Mouse (Mus musculus) lung, embryonic 16.5 days (tissue): ENCODE results near the gene Pecam1. TPM values are rescaled to one million over a fixed set of nuclear protein-coding genes. Genes with fewer than 3 reads are reported as not detected.
"Not testable (repeated sequence)": the region's sequence is repeated elsewhere in the genome, so short reads cannot be mapped to it uniquely, and the experiment has no call there.

ENCODE experiments used
- ATAC-seq: fragments of 200-750 bp; cut with Nextera tagmentation; 2 replicates; pipeline ENCODE4 v1.8.0; 2017; ENCODE audit warnings: low read depth, mild to moderate bottlenecking, moderate library complexity
- H3K27ac ChIP-seq: fragments of 300-500 bp; sonication (generic); 2 replicates; pipeline ENCODE4 v1.5.1; 2014; ENCODE audit warnings: mild to moderate bottlenecking, control low read depth, low read length
- H3K27me3 ChIP-seq: fragments of 300-500 bp; sonication (generic); 2 replicates; pipeline ENCODE4 v1.6.1; 2014; ENCODE audit warnings: low read depth, low read length, mixed read lengths; ENCODE audit not compliant: control insufficient read depth, insufficient read depth
- H3K36me3 ChIP-seq: fragments of 300-500 bp; sonication (generic); 2 replicates; pipeline ENCODE4 v1.6.1; 2014; ENCODE audit warnings: low read length; ENCODE audit not compliant: control insufficient read depth, insufficient read depth
- H3K4me1 ChIP-seq: fragments of 300-500 bp; sonication (generic); replicated peaks from 2 replicates; pipeline ENCODE4 v1.6.1; 2014; ENCODE audit warnings: low read length, mixed read lengths; ENCODE audit not compliant: control insufficient read depth, insufficient read depth
- H3K4me2 ChIP-seq: fragments of 300-500 bp; sonication (generic); 2 replicates; pipeline ENCODE4 v1.6.1; 2014; ENCODE audit warnings: low read depth, low read length, control low read depth
- H3K4me3 ChIP-seq: fragments of 300-500 bp; sonication (generic); 2 replicates; pipeline ENCODE4 v1.5.1; 2014; ENCODE audit warnings: mild to moderate bottlenecking, low read length, control low read depth
- H3K9ac ChIP-seq: fragments of 300-500 bp; sonication (generic); 2 replicates; pipeline ENCODE4 v1.6.1; 2014; ENCODE audit warnings: low read length, control low read depth
- H3K9me3 ChIP-seq: fragments of 300-500 bp; sonication (generic); 2 replicates; pipeline ENCODE4 v1.6.1; 2016; ENCODE audit warnings: low read length; ENCODE audit not compliant: control insufficient read depth
- WGBS: fragments of 180-500 bp; shearing (Covaris S2); extraction: QIAGEN DNeasy Blood & Tissue Kit; methylation state at CpG from one replicate; pipeline ENCODE4 v1.1.7; 2014; 5-methylcytosine and 5-hydroxymethylcytosine counted together
- polyA plus RNA-seq: library from polyadenylated mRNA; unstranded; fragments of >200 nt; fragmentation: Nextera tagmentation; extraction: Ambion mirVana; gene quantifications from 2 replicates; pipeline ENCODE4 v1.2.1, GENCODE M21; 2015

Pecam1 gene
- polyA plus RNA-seq, 1 experiment from 2014 or later, result 151 TPM

DNA sequence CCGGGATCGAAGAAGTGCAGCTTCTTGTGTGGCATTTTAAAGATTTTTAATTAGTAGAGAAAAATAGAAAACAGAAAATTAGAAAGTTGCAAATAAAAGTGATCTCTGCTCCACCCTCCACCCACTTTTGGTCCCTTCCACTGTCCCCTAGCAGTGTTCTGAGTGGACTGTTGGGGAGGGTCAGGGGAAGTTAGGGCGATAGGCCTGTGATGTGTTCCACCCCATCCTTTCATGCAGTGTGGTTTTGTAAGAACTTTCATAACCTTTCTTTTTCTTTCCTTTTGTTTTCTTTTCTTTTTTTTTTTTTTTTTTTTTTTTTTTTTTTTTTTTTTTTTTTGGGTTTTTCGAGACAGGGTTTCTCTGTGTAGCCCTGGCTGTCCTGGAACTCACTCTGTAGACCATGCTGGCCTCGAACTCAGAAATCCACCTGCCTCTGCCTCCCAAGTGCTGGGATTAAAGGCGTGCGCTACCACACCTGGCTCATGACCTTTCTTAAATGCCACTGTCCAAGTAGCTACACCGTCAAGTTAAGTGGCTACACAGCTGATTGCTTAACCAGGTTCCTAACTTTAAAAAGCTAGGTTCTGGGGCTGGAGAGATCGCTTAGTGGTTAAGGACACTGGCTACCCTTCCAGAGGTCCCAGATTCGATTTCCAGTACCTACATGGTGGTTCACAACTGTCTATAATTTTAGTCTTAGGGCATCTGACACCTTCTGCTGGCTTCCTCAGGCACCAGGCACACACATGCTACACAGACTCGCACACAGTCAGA is 87.6 kb downstream of the Pecam1 start:
- no peaks in the 10 kb centered on the region for H3K36me3 ChIP-seq
- H3K9ac ChIP-seq, result no peak overlapping the region
- no peak overlapping the region for H3K4me2 ChIP-seq
- H3K27me3 ChIP-seq, result no peaks in the 10 kb centered on the region
- H3K4me1 ChIP-seq, result peaks cover 42% of the 10 kb centered on the region
- no peak for ATAC-seq
- no peaks in the 10 kb centered on the region for H3K9me3 ChIP-seq
- WGBS, result 76% methylated on average over 10 of the region's 11 CpGs
- H3K27ac ChIP-seq, result peak overlapping the region; percentile 91
- no peak overlapping the region for H3K4me3 ChIP-seq

DNA sequence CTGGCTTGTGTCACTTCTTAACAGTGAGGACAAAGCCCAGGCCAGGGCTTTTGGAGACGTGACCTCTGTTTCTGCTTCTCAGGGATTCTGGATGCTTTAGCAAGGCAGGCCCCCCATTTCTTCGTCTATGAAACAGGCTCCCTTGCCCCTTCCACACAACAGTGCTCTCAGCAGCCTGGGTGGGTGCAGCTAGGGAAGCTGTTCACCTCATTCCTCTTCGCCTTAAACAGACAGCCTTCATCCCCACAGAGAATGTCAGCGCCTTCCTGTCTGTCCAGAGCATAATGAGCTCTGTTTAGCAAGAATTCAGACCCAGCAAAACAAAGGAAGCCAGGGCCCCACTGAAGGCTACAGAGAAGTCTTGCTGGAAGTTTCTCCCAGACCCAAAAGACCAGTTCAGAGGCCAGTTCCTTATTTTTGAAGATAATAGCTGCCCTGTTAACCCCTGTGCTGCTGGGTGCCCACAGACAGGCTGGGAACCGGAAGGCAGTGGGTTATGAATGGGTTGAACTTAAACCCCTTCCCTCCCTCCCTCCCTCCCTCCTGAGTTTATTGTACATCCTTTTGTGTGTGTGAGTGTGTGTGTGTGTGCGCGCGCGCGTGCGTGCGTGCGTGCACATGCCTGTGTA is 89.9 kb downstream of the Pecam1 start:
- H3K9me3 ChIP-seq, result no peaks in the 10 kb centered on the region
- peak overlapping the region; percentile 91 for H3K27ac ChIP-seq
- H3K4me3 ChIP-seq, result no peak overlapping the region
- no peaks in the 10 kb centered on the region for H3K36me3 ChIP-seq
- H3K4me1 ChIP-seq, result peaks cover 44% of the 10 kb centered on the region
- 70% methylated on average over 13 of the region's 13 CpGs for WGBS
- peak; percentile 44 for ATAC-seq
- H3K4me2 ChIP-seq, result no peak overlapping the region
- H3K9ac ChIP-seq, result peak overlapping the region; percentile 32; the same call in 1 of the 2 replicates
- no peaks in the 10 kb centered on the region for H3K27me3 ChIP-seq

DNA sequence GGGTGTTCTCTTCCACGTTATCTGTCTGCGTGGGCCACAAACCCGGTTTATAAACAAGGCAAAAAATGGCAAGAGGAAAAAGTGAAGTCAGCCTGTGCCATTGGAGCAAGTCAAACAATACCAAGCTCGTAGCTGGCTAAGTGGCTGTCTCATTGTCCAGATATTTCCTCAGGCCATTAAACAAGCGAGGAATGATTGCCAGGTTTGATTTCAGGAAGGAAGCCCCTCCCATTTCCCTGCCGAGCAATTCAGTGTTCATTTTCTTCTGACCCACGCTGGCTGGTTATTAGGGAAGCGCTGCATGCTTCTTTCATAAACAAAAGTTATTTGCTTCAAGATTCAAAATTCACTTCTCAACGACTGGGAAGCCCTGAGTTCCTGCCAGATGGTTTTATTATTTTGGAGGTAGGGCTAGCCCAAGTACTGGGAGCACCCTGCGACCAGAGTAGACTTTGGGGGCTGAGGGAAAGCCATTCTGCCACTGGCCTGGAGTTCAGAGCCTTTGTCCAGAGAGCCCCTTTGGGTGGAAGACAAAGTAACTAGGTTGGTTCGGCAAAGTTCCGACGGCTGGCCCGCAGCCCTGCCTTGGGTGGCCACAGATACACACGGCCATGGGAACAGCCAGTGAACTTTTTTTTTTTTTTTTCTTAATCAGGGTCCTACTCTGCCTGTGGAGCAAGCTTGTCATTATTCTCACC is 90.7 kb downstream of the Pecam1 start:
- 28% methylated on average over 15 of the region's 15 CpGs for WGBS
- no peaks in the 10 kb centered on the region for H3K27me3 ChIP-seq
- H3K4me1 ChIP-seq, result peaks cover 40% of the 10 kb centered on the region
- H3K27ac ChIP-seq, result peak overlapping the region; percentile 91
- peak overlapping the region; percentile 51 for H3K9ac ChIP-seq
- H3K36me3 ChIP-seq, result no peaks in the 10 kb centered on the region
- peak; percentile 55 for ATAC-seq
- no peaks in the 10 kb centered on the region for H3K9me3 ChIP-seq
- H3K4me3 ChIP-seq, result no peak overlapping the region
- peak overlapping the region; percentile 23; the same call in 1 of the 2 replicates for H3K4me2 ChIP-seq

DNA sequence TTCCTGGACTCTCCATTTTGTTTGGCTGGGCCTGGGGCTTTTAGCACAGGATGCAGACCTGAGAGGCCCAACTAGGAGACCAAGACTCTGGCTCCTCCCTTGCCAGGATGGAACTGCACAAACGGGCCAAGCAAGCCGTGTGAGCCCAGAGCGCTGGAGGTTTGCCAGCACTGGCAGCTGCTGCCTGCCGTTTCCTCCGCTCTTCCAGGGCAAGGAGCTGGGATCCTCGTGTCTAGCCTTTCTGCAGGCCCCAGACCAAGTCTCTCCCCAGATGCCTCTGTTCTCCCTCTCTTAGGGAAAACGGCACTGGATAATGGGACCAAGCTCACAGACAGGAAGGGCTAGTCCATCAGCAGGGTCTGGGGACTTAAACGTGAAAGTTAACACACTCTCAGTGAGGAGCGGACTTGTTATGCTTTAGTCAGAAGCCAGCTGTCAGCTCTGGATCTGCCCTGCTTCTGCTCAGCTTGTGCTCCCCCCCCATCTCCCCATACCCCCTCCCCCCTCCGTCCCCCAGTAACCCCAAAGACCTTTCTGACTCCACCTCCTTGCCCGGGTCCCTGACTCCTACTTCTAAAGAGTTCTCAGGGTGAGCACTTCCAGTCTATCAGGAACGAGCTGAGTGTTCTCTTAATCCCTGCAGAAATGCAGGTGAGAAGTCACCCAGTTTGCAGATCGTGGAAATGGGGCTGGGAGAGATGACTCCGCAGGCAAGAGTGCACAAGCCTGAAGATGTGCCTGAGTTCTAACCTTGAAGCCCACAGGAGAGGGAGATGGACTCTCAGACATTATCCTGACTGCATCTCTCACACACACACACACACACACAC is 92.2 kb downstream of the Pecam1 start:
- peak; percentile 88 for ATAC-seq
- H3K36me3 ChIP-seq, result no peaks in the 10 kb centered on the region
- peak overlapping the region; percentile 91 for H3K27ac ChIP-seq
- 7% methylated on average over 14 of the region's 14 CpGs for whole genome bisulfite sequencing
- no peaks in the 10 kb centered on the region for H3K9me3 ChIP-seq
- H3K9ac ChIP-seq, result peak overlapping the region; percentile 60
- peak overlapping the region; percentile 31 for H3K4me2 ChIP-seq
- no peaks in the 10 kb centered on the region for H3K27me3 ChIP-seq
- peaks cover 37% of the 10 kb centered on the region for H3K4me1 ChIP-seq
- no peak overlapping the region for H3K4me3 ChIP-seq

DNA sequence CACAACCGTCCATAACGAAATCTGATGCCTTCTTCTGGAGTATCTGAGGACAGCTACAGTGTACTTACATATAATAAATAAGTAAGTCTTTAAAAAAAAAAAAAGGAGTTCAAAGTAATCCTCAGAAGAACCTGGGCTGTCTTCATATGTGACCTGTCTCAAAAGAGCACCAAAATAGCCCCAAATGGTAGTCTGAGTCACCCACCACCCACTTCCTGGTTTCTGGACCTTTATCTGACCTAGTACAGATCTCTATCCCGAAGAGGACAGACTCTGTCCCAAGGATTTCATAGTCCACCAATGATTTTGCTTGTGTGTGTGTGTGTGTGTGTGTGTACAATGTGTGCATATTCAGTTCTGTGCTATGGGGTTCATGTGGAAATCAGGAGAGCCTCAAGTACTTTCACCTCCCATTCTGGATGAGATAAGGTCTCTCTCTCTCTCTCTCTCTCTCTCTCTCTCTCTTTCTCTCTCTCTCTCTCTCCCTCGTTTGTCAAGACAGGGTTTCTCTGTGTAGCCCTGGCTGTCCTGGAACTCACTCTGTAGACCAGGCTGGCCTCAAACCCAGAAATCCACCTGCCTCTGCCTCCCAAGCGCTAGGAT is 93.4 kb downstream of the Pecam1 start:
- not testable (repeated sequence) for H3K4me3 ChIP-seq, H3K27me3 ChIP-seq, ATAC-seq, H3K4me2 ChIP-seq, H3K9me3 ChIP-seq, H3K36me3 ChIP-seq
- peak overlapping the region; percentile 91 for H3K27ac ChIP-seq
- peaks cover 34% of the 10 kb centered on the region for H3K4me1 ChIP-seq
- 72% methylated on average over 5 of the region's 5 CpGs for WGBS
- H3K9ac ChIP-seq, result peak overlapping the region; percentile 60

- H3K36me3 ChIP-seq, result no peaks in the 10 kb centered on the region
- 0 out of 2 replicates have a peak, but pooled peaks cover 2% of the 10 kb centered on the region for H3K4me1 ChIP-seq
- H3K4me2 ChIP-seq, result peak overlapping the region; percentile 25; the same call in 1 of the 2 replicates
- H3K27me3 ChIP-seq, result no peaks in the 10 kb centered on the region
- H3K27ac ChIP-seq, result peak overlapping the region; percentile 33; the same call in 1 of the 2 replicates
- WGBS, result 20% methylated on average over 13 of the region's 13 CpGs
- peak; percentile 43; the same call in 1 of the 2 replicates for ATAC-seq
- no peak overlapping the region for H3K9ac ChIP-seq
- H3K9me3 ChIP-seq, result no peaks in the 10 kb centered on the region
- H3K4me3 ChIP-seq, result no peak overlapping the region
These were observed 102.1 kb downstream of the Pecam1 start for GRCm38 (mm10) chr11:106648347-106648746.

GRCm38 (mm10) chr11:106642966-106643637 is 107.3 kb downstream of the Pecam1 start:
- Histone ChIP-seq H3K27ac (no peak overlapping the region), H3K27me3 (no peaks in the 10 kb centered on the region), H3K4me2 (no peak overlapping the region), H3K4me1 (peaks cover 24% of the 10 kb centered on the region), H3K4me3 (no peak overlapping the region), H3K36me3 (no peaks in the 10 kb centered on the region), H3K9ac (no peak overlapping the region), H3K9me3 (no peaks in the 10 kb centered on the region)
- ATAC-seq, result no peak
- WGBS, result 63% methylated on average over 8 of the region's 8 CpGs

DNA sequence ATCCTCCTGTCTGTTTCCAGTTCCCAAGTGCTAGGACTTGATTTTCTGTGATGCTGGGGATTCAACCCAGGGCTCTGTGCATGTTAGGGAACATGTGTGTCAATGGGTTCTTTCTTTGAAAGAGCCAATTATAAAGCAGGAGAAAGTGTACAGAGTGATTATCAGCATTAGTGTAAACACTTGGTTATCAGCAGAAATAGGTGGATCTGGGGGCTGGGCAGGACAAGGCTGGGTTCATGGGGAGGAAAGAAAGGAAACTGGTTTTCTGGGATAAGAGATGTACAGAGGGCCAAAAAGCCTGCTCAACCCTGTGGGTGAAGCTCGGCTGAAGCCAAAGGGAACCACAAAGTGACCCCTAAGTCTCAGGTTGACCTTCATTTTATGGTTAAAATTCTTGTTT is 108.8 kb downstream of the Pecam1 start:
- Histone ChIP-seq H3K27me3 (no peaks in the 10 kb centered on the region), H3K4me2 (no peak overlapping the region), H3K4me1 (peaks cover 32% of the 10 kb centered on the region), H3K9ac (no peak overlapping the region), H3K9me3 (no peaks in the 10 kb centered on the region), H3K27ac (peak overlapping the region; percentile 41), H3K4me3 (no peak overlapping the region), H3K36me3 (no peaks in the 10 kb centered on the region)
- no peak for ATAC-seq
- 45% methylated on average over 1 of the region's 1 CpGs for WGBS
